Mouse (Mus musculus) small intestine, adult 10 weeks (tissue): ENCODE results near the gene Nos3. TPM values are rescaled to one million over a fixed set of nuclear protein-coding genes. Genes with fewer than 3 reads are reported as not detected.

Source experiments
- polyA plus RNA-seq: library from polyadenylated mRNA; stranded (reverse); fragments of 350-450 nt; fragmentation: Illumina TruSeq; extraction: RNeasy Lipid Tissue Mini Kit (QIAGEN cat#74804); gene quantifications from one replicate; pipeline ENCODE4 v1.2.3, GENCODE M21; 2014; ENCODE audit warnings: low replicate concordance

Gene Nos3
- 0.19 TPM for polyA plus RNA-seq

DNA sequence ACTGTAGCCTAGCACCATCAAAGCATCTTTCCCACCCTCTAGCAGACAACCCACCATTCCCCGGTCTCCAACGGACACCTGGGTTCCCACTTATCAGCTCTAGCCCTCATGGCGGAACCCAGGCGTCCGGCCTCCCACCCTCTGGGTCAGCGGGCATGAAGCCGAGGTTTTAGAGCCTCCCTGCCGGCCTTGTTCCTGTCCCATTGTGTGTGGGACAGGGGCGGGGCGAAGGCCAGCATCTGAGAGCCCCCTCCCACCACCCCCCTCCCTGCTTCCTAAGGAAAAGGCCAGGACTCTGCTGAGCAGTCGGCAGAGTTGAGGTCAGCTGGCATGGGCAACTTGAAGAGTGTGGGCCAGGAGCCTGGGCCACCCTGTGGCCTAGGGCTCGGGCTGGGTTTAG is at the start of gene Nos3:
Nos3 (plus strand) TSS at position 303 of the 400 bp plus-strand sequence.

GRCm38 (mm10) chr5:24351278-24351677 is 13.3 kb upstream of the Nos3 start, which contains the start of gene Kcnh2:
Gene Kcnh2 (minus strand): TSS chr5:24351604.

DNA sequence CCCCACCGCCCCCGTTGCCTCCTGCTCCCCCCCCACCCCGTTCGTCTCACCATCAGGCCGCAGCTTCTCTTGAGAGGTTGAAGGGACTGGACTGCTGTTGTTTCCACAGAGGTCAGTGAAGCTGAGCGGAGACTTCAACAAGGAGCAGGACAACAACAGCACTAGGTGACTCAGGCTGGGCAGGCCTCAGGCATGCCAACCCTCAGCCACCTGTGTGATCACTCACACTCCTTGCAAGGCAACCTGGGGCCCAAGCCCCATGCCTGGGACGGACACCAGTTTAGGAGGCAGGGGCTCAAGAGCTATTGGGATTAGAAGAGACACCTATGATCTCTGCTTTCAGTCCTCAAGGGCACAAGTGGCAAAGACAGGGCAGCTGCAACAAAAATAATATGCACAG is 27.3 kb downstream of the Nos3 start, which contains the start of gene Atg9b:
Atg9b (minus strand) TSS at position 280 of the 400 bp plus-strand sequence.

GRCm38 (mm10) chr5:24393392-24393997 is 28.9 kb downstream of the Nos3 start, which contains the start of gene Abcb8:
Gene Abcb8 (plus strand): TSS chr5:24393663.

GRCm38 (mm10) chr5:24413042-24413693 is 48.6 kb downstream of the Nos3 start, which contains the start of gene Asic3:
Gene Asic3 (plus strand): TSS chr5:24413392.

DNA sequence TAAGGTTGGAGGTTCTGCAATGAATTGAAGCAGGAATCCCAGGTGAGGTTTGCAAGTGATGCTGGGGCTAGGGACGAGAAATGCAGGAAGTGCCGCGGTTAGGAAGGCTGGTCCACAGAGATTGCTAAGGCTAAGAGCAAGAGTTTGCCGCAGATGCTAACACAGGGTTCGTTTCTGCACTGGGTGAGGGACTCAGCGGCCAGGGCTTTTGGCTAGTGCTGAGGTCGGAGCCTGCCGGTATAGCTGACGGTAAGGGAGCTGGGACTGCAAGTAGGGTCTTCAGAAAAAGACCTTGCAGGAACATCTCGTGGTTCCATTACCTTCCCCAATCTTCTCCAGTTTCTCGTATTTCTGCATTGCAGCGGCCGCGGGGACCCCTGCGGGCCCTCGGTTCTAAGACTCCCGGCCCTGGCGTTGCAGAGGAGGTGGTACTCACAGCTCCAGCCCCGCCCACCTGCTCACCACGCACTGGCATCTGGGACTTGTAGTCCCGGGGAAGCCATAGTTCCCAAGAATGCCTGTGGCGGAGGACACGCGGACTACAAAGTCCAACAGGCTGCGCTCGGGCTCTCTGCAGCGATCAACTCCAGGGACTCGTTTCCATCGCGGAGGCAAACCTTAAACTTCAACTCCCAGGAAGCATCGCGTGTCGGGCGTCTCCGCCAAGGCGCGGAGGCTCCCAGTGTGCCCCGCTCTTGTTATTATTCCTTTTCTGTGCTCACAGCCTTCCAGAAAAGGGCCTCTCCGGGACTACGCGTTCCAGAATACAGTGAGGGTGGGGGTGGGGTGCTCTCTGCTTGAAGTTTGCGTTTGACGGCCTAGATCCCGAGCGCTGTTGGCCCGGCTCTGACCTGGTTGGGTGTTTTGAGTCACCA is 58.8 kb downstream of the Nos3 start, which contains the start of the genes Cdk5 and Slc4a2:
Cdk5 (minus strand) TSS at position 402 of the 875 bp plus-strand sequence.
Slc4a2 (plus strand) TSS at position 709 of the 875 bp plus-strand sequence.

Other genes with a start within 250 kb of the Nos3 start
- gene Nupl2, start 199.8 kb upstream of the Nos3 start, polyA plus RNA-seq, result 3.3 TPM
- not detected for gene Kcnh2, start 13.2 kb upstream of the Nos3 start, polyA plus RNA-seq
- gene Atg9b, start 27.3 kb downstream of the Nos3 start, polyA plus RNA-seq, result not detected
- 2.0 TPM for gene Abcb8, start 28.9 kb downstream of the Nos3 start, polyA plus RNA-seq
- not detected for gene Asic3, start 48.6 kb downstream of the Nos3 start, polyA plus RNA-seq
- gene Cdk5, start 58.7 kb downstream of the Nos3 start, polyA plus RNA-seq, result 10.0 TPM
- 8.6 TPM for gene Slc4a2, start 59.0 kb downstream of the Nos3 start, polyA plus RNA-seq
- 2.4 TPM for gene Fastk, start 80.5 kb downstream of the Nos3 start, polyA plus RNA-seq
- gene Tmub1, start 83.0 kb downstream of the Nos3 start, polyA plus RNA-seq, result 2.1 TPM
- 0.37 TPM for gene Agap3, start 87.4 kb downstream of the Nos3 start, polyA plus RNA-seq
- gene Gbx1, start 162.4 kb downstream of the Nos3 start, polyA plus RNA-seq, result not detected
- gene Asb10, start 176.2 kb downstream of the Nos3 start, polyA plus RNA-seq, result not detected
- gene 4931409K22Rik, start 192.0 kb downstream of the Nos3 start, polyA plus RNA-seq, result not detected
- gene Abcf2, start 212.7 kb downstream of the Nos3 start, polyA plus RNA-seq, result 5.7 TPM
- gene Chpf2, start 221.9 kb downstream of the Nos3 start, polyA plus RNA-seq, result 0.63 TPM